Mouse (Mus musculus) lung, postnatal 25 days (tissue): Measurements from ENCODE around the gene Sgms2.

Experiments used
- DNase-seq: peaks from one replicate; pipeline ENCODE4 v3.0.0; 2022; ENCODE audit warnings: low spot score

Sgms2 gene

GRCm38 (mm10) chr3:131485388-131485787 is 5.8 kb downstream of the Sgms2 start:
- DNase-seq = no peak

- DNase-seq = no peak
Observed at GRCm38 (mm10) chr3:131483650-131484049, 7.6 kb downstream of the Sgms2 start.

- DNase-seq = no peak
Observed at GRCm38 (mm10) chr3:131481976-131482712, 9.1 kb downstream of the Sgms2 start.

- DNase-seq = no peak
Observed at GRCm38 (mm10) chr3:131480659-131481058, 10.6 kb downstream of the Sgms2 start.

GRCm38 (mm10) chr3:131479415-131479814 is 11.8 kb downstream of the Sgms2 start:
- no peak for DNase-seq

GRCm38 (mm10) chr3:131476002-131476401 is 15.2 kb downstream of the Sgms2 start:
- peak; percentile 22 for DNase-seq

- DNase-seq = peak; percentile 45
Observed at GRCm38 (mm10) chr3:131474526-131474925, 16.7 kb downstream of the Sgms2 start.

GRCm38 (mm10) chr3:131473496-131473895 is 17.7 kb downstream of the Sgms2 start:
- DNase-seq = no peak

- no peak for DNase-seq
Observed at GRCm38 (mm10) chr3:131471836-131472235, 19.4 kb downstream of the Sgms2 start.

- DNase-seq = no peak
Observed at GRCm38 (mm10) chr3:131471435-131471834, 19.8 kb downstream of the Sgms2 start.

GRCm38 (mm10) chr3:131470837-131471236 is 20.4 kb downstream of the Sgms2 start:
- DNase-seq = peak; percentile 62

- no peak for DNase-seq
Observed at GRCm38 (mm10) chr3:131469636-131470035, 21.6 kb downstream of the Sgms2 start.

- peak; percentile 18 for DNase-seq
Observed at GRCm38 (mm10) chr3:131466371-131466770, 24.8 kb downstream of the Sgms2 start.

- no peak for DNase-seq
Observed at GRCm38 (mm10) chr3:131465536-131466260, 25.5 kb downstream of the Sgms2 start.

GRCm38 (mm10) chr3:131372996-131373395 is 118.2 kb downstream of the Sgms2 start:
- no peak for DNase-seq

GRCm38 (mm10) chr3:131368678-131369077 is 122.5 kb downstream of the Sgms2 start:
- DNase-seq = peak; percentile 16

- DNase-seq = no peak
Observed at GRCm38 (mm10) chr3:131367452-131367851, 123.8 kb downstream of the Sgms2 start.

GRCm38 (mm10) chr3:131364632-131365446 is 126.4 kb downstream of the Sgms2 start:
- peak; percentile 64 for DNase-seq

- DNase-seq = no peak
Observed at GRCm38 (mm10) chr3:131364194-131364593, 127.0 kb downstream of the Sgms2 start.

- no peak for DNase-seq
Observed at GRCm38 (mm10) chr3:131363602-131364001, 127.6 kb downstream of the Sgms2 start.

GRCm38 (mm10) chr3:131361960-131362359 is 129.3 kb downstream of the Sgms2 start:
- no peak for DNase-seq

- DNase-seq = no peak
Observed at GRCm38 (mm10) chr3:131359011-131359410, 132.2 kb downstream of the Sgms2 start.

- DNase-seq = no peak
Observed at GRCm38 (mm10) chr3:131358205-131358604, 133.0 kb downstream of the Sgms2 start.
